Mouse (Mus musculus): Measurements from ENCODE around the gene Grtp1. TPM values are rescaled to one million over a fixed set of nuclear protein-coding genes. Genes with fewer than 3 reads are reported as not detected.

The Grtp1 gene
- polyA plus RNA-seq, 1 experiment, result 20.6 TPM

- 41% methylated on average over 3 of the region's 3 CpGs for WGBS
- peaks cover 2% of the 10 kb centered on the region for H3K4me1 ChIP-seq (ENCODE audit: control insufficient read depth, insufficient read depth, low read length)
- H3K4me3 ChIP-seq (replicated peaks; ENCODE audit: control insufficient read depth, low read depth, low read length), result peak overlapping the region; percentile 67
- peak overlapping the region; percentile 61 for H3K27ac ChIP-seq (ENCODE audit: control insufficient read depth, insufficient read depth, low read depth, low read length, poor library complexity)
- no peak for TF ChIP-seq CTCF (IDR thresholded peaks at IDR 0.05; ENCODE audit: control insufficient read depth, insufficient read depth, low read length)
- no peak for TF ChIP-seq POLR2A (IDR thresholded peaks at IDR 0.05; ENCODE audit: borderline replicate concordance, control insufficient read depth, low read depth, low read length)
Measured at GRCm38 (mm10) chr8:13202041-13202440, 1.6 kb upstream of the Grtp1 start.

- H3K4me3 ChIP-seq (replicated peaks; ENCODE audit: control insufficient read depth, low read depth, low read length), result peak overlapping the region; percentile 75
- TF ChIP-seq CTCF (IDR thresholded peaks at IDR 0.05; ENCODE audit: control insufficient read depth, insufficient read depth, low read length), result no peak
- no peak for TF ChIP-seq POLR2A (IDR thresholded peaks at IDR 0.05; ENCODE audit: borderline replicate concordance, control insufficient read depth, low read depth, low read length)
- H3K27ac ChIP-seq (ENCODE audit: control insufficient read depth, insufficient read depth, low read depth, low read length, poor library complexity), result peak overlapping the region; percentile 63
- H3K4me1 ChIP-seq (ENCODE audit: control insufficient read depth, insufficient read depth, low read length), result peaks cover 2% of the 10 kb centered on the region
- WGBS, result 4% methylated on average over 18 of the region's 18 CpGs
Measured at GRCm38 (mm10) chr8:13201013-13201334, 554 bp upstream of the Grtp1 start.

GRCm38 (mm10) chr8:13199385-13200061 is 897 bp downstream of the Grtp1 start:
- 57% methylated on average over 14 of the region's 14 CpGs for WGBS
- Histone ChIP-seq H3K4me1 (ENCODE audit: control insufficient read depth, insufficient read depth, low read length) (no peaks in the 10 kb centered on the region; the same call in 1 of the 2 replicates), H3K27ac (ENCODE audit: control insufficient read depth, insufficient read depth, low read depth, low read length, poor library complexity) (0 out of 2 replicates have a peak overlapping the region, but pooled peaks have one; percentile 4), H3K4me3 (replicated peaks; ENCODE audit: control insufficient read depth, low read depth, low read length) (peak overlapping the region; percentile 13)
- TF ChIP-seq POLR2A (IDR thresholded peaks at IDR 0.05; ENCODE audit: borderline replicate concordance, control insufficient read depth, low read depth, low read length), result no peak
- no peak for TF ChIP-seq CTCF (IDR thresholded peaks at IDR 0.05; ENCODE audit: control insufficient read depth, insufficient read depth, low read length)

- 80% methylated on average over 5 of the region's 5 CpGs for WGBS
- no peaks in the 10 kb centered on the region; the same call in 1 of the 2 replicates for H3K4me1 ChIP-seq (ENCODE audit: control insufficient read depth, insufficient read depth, low read length)
Measured at GRCm38 (mm10) chr8:13197493-13197892, 2.9 kb downstream of the Grtp1 start.

GRCm38 (mm10) chr8:13194818-13195217 is 5.6 kb downstream of the Grtp1 start:
- TF ChIP-seq POLR2A (IDR thresholded peaks at IDR 0.05; ENCODE audit: borderline replicate concordance, control insufficient read depth, low read depth, low read length) (no peak), CTCF (IDR thresholded peaks at IDR 0.05; ENCODE audit: control insufficient read depth, insufficient read depth, low read length) (no peak)
- H3K4me3 ChIP-seq (replicated peaks; ENCODE audit: control insufficient read depth, low read depth, low read length), result no peak overlapping the region
- WGBS, result 74% methylated on average over 10 of the region's 10 CpGs
- H3K27ac ChIP-seq (ENCODE audit: control insufficient read depth, insufficient read depth, low read depth, low read length, poor library complexity), result no peak overlapping the region
- no peaks in the 10 kb centered on the region; the same call in 1 of the 2 replicates for H3K4me1 ChIP-seq (ENCODE audit: control insufficient read depth, insufficient read depth, low read length)

More at GRCm38 (mm10) chr8:13197493-13197892, 2.9 kb downstream of the Grtp1 start:
- Histone ChIP-seq H3K27ac (ENCODE audit: control insufficient read depth, insufficient read depth, low read depth, low read length, poor library complexity) (no peak overlapping the region), H3K4me3 (replicated peaks; ENCODE audit: control insufficient read depth, low read depth, low read length) (no peak overlapping the region)
- TF ChIP-seq POLR2A (IDR thresholded peaks at IDR 0.05; ENCODE audit: borderline replicate concordance, control insufficient read depth, low read depth, low read length), result no peak
- TF ChIP-seq CTCF (IDR thresholded peaks at IDR 0.05; ENCODE audit: control insufficient read depth, insufficient read depth, low read length), result no peak

- TF ChIP-seq CTCF (IDR thresholded peaks at IDR 0.05; ENCODE audit: control insufficient read depth, insufficient read depth, low read length), result no peak
- TF ChIP-seq POLR2A (IDR thresholded peaks at IDR 0.05; ENCODE audit: borderline replicate concordance, control insufficient read depth, low read depth, low read length), result no peak
- WGBS, result 83% methylated on average over 8 of the region's 8 CpGs
- H3K4me1 ChIP-seq (ENCODE audit: control insufficient read depth, insufficient read depth, low read length), result no peaks in the 10 kb centered on the region; the same call in 1 of the 2 replicates
- no peak overlapping the region for H3K4me3 ChIP-seq (replicated peaks; ENCODE audit: control insufficient read depth, low read depth, low read length)
- H3K27ac ChIP-seq (ENCODE audit: control insufficient read depth, insufficient read depth, low read depth, low read length, poor library complexity), result no peak overlapping the region
Measured at GRCm38 (mm10) chr8:13190235-13190634, 10.2 kb downstream of the Grtp1 start.

GRCm38 (mm10) chr8:13188857-13189256 is 11.6 kb downstream of the Grtp1 start:
- H3K4me3 ChIP-seq (replicated peaks; ENCODE audit: control insufficient read depth, low read depth, low read length), result no peak overlapping the region
- no peaks in the 10 kb centered on the region; the same call in 1 of the 2 replicates for H3K4me1 ChIP-seq (ENCODE audit: control insufficient read depth, insufficient read depth, low read length)
- 88% methylated on average over 1 of the region's 1 CpGs for WGBS
- TF ChIP-seq POLR2A (IDR thresholded peaks at IDR 0.05; ENCODE audit: borderline replicate concordance, control insufficient read depth, low read depth, low read length) (no peak), CTCF (IDR thresholded peaks at IDR 0.05; ENCODE audit: control insufficient read depth, insufficient read depth, low read length) (no peak)
- H3K27ac ChIP-seq (ENCODE audit: control insufficient read depth, insufficient read depth, low read depth, low read length, poor library complexity), result no peak overlapping the region

- TF ChIP-seq POLR2A (IDR thresholded peaks at IDR 0.05; ENCODE audit: borderline replicate concordance, control insufficient read depth, low read depth, low read length), result no peak
- TF ChIP-seq CTCF (IDR thresholded peaks at IDR 0.05; ENCODE audit: control insufficient read depth, insufficient read depth, low read length), result no peak
Measured at GRCm38 (mm10) chr8:13188052-13188555, 12.3 kb downstream of the Grtp1 start.

More at GRCm38 (mm10) chr8:13188052-13188555, 12.3 kb downstream of the Grtp1 start:
- Histone ChIP-seq H3K27ac (ENCODE audit: control insufficient read depth, insufficient read depth, low read depth, low read length, poor library complexity) (no peak overlapping the region), H3K4me1 (ENCODE audit: control insufficient read depth, insufficient read depth, low read length) (no peaks in the 10 kb centered on the region; the same call in 1 of the 2 replicates), H3K4me3 (replicated peaks; ENCODE audit: control insufficient read depth, low read depth, low read length) (no peak overlapping the region)
- 79% methylated on average over 13 of the region's 13 CpGs for WGBS

Data from bone marrow, adult 2 months (tissue).